Mouse (Mus musculus): ENCODE data around the gene Gpr26.

Gpr26 gene

GRCm38 (mm10) chr7:132025591-132025990 is 59.3 kb downstream of the Gpr26 start:
- in situ Hi-C loops (cut with MboI, MseI): no loop called here

GRCm38 (mm10) chr7:132026671-132027070 is 60.4 kb downstream of the Gpr26 start:
- in situ Hi-C loops (cut with MboI, MseI): no loop called here

GRCm38 (mm10) chr7:132031940-132032531 is 65.8 kb downstream of the Gpr26 start:
- in situ Hi-C loops (cut with MboI, MseI): no loop called here

All from T-helper 1 cell (primary cell).